Mouse (Mus musculus): ENCODE data around the gene Hdgfl3. TPM values are rescaled to one million over a fixed set of nuclear protein-coding genes. Genes with fewer than 3 reads are reported as not detected.

The Hdgfl3 gene
- polyA plus RNA-seq (2015; fragmentation: Nextera tagmentation; extraction: Ambion mirVana), result 22.2 and 24.0 TPM in 2 replicates

- H3K9me3 ChIP-seq, result no peaks in the 10 kb centered on the region
- H3K9ac ChIP-seq, result peak within 1 kb of the TSS; percentile 96
- no peaks in the 10 kb centered on the region for H3K36me3 ChIP-seq
- ATAC-seq (ENCODE audit: insufficient number of reproducible peaks, insufficient read depth, low FRiP score, low TSS enrichment, low read depth), result peak; percentile 78
- peak within 1 kb of the TSS; percentile 94 for H3K27ac ChIP-seq
- peak within 1 kb of the TSS; percentile 80 for H3K4me2 ChIP-seq
- under 1% methylated on average over 63 of the region's 63 CpGs for WGBS
- 0 out of 2 replicates have a peak, but pooled peaks cover 5% of the 10 kb centered on the region for H3K27me3 ChIP-seq
- H3K4me3 ChIP-seq, result peak within 1 kb of the TSS; percentile 88
- peaks cover 19% of the 10 kb centered on the region for H3K4me1 ChIP-seq
Measured at GRCm38 (mm10) chr7:81934267-81934745, at the start of gene Hdgfl3. Hdgfl3 (minus strand) TSS chr7:81934473.

DNA sequence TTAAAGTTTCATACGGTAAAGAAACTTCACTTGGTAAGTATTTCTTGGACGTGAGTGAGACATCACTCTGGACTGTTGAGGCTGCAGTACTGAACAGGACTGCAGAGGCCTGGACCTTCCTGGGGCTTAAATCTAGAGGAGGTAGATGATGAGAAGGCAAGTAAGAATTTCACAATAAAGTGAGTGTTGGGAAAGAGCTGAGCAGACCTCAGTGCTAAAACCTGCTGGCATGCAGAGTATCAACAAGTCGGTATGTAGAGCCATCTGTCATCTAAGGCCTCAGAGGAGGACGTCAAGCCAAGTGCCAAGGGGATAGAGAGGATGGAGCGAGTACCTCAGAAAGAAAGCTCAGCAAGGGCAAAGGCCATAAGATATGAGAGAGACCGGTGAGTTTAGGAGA is 49.4 kb upstream of the Hdgfl3 start:
- 84% methylated on average over 6 of the region's 6 CpGs for WGBS
- peaks cover 15% of the 10 kb centered on the region for H3K27me3 ChIP-seq
- H3K4me2 ChIP-seq, result no peak overlapping the region
- H3K27ac ChIP-seq, result no peak overlapping the region
- H3K4me3 ChIP-seq, result no peak overlapping the region
- H3K36me3 ChIP-seq, result no peaks in the 10 kb centered on the region
- no peaks in the 10 kb centered on the region for H3K9me3 ChIP-seq
- no peak for ATAC-seq (ENCODE audit: insufficient number of reproducible peaks, insufficient read depth, low FRiP score, low TSS enrichment, low read depth)
- no peak overlapping the region for H3K9ac ChIP-seq
- no peaks in the 10 kb centered on the region for H3K4me1 ChIP-seq

- no peak overlapping the region for H3K4me2 ChIP-seq
- H3K4me1 ChIP-seq, result no peaks in the 10 kb centered on the region
- no peak overlapping the region for H3K27ac ChIP-seq
- H3K36me3 ChIP-seq, result no peaks in the 10 kb centered on the region
- H3K27me3 ChIP-seq, result peaks cover 7% of the 10 kb centered on the region
- ATAC-seq (ENCODE audit: insufficient number of reproducible peaks, insufficient read depth, low FRiP score, low TSS enrichment, low read depth), result no peak
- H3K4me3 ChIP-seq, result no peak overlapping the region
- 77% methylated on average over 8 of the region's 8 CpGs for WGBS
- no peak overlapping the region for H3K9ac ChIP-seq
- no peaks in the 10 kb centered on the region for H3K9me3 ChIP-seq
Measured at GRCm38 (mm10) chr7:81978304-81978703, 44.0 kb upstream of the Hdgfl3 start.

- H3K27ac ChIP-seq, result no peak overlapping the region
- ATAC-seq (ENCODE audit: insufficient number of reproducible peaks, insufficient read depth, low FRiP score, low TSS enrichment, low read depth), result no peak
- no peaks in the 10 kb centered on the region for H3K9me3 ChIP-seq
- H3K9ac ChIP-seq, result no peak overlapping the region
- H3K4me2 ChIP-seq, result no peak overlapping the region
- peaks cover 12% of the 10 kb centered on the region for H3K27me3 ChIP-seq
- H3K36me3 ChIP-seq, result no peaks in the 10 kb centered on the region
- 91% methylated on average over 10 of the region's 10 CpGs for WGBS
- no peak overlapping the region for H3K4me3 ChIP-seq
- no peaks in the 10 kb centered on the region for H3K4me1 ChIP-seq
Measured at GRCm38 (mm10) chr7:81974616-81975015, 40.3 kb upstream of the Hdgfl3 start.

- WGBS, result 93% methylated on average over 12 of the region's 12 CpGs
- no peaks in the 10 kb centered on the region for H3K36me3 ChIP-seq
- no peak overlapping the region for H3K4me3 ChIP-seq
- H3K9ac ChIP-seq, result no peak overlapping the region
- H3K4me1 ChIP-seq, result no peaks in the 10 kb centered on the region
- no peak overlapping the region for H3K4me2 ChIP-seq
- H3K9me3 ChIP-seq, result no peaks in the 10 kb centered on the region
- no peak overlapping the region for H3K27ac ChIP-seq
- ATAC-seq (ENCODE audit: insufficient number of reproducible peaks, insufficient read depth, low FRiP score, low TSS enrichment, low read depth), result no peak
- peaks cover 12% of the 10 kb centered on the region for H3K27me3 ChIP-seq
Measured at GRCm38 (mm10) chr7:81973939-81974338, 39.7 kb upstream of the Hdgfl3 start.

- WGBS, result 95% methylated on average over 5 of the region's 5 CpGs
- no peak overlapping the region for H3K4me3 ChIP-seq
Measured at GRCm38 (mm10) chr7:81973339-81973738, 39.1 kb upstream of the Hdgfl3 start.

GRCm38 (mm10) chr7:81968975-81969374 is 34.7 kb upstream of the Hdgfl3 start:
- H3K9me3 ChIP-seq, result no peaks in the 10 kb centered on the region
- no peak overlapping the region for H3K27ac ChIP-seq
- no peak overlapping the region for H3K9ac ChIP-seq
- no peaks in the 10 kb centered on the region for H3K36me3 ChIP-seq
- H3K4me3 ChIP-seq, result no peak overlapping the region
- H3K4me1 ChIP-seq, result no peaks in the 10 kb centered on the region
- peaks cover 9% of the 10 kb centered on the region; the same call in 1 of the 2 replicates for H3K27me3 ChIP-seq
- ATAC-seq (ENCODE audit: insufficient number of reproducible peaks, insufficient read depth, low FRiP score, low TSS enrichment, low read depth), result no peak
- 79% methylated on average over 6 of the region's 6 CpGs for WGBS
- H3K4me2 ChIP-seq, result no peak overlapping the region

More at GRCm38 (mm10) chr7:81973339-81973738, 39.1 kb upstream of the Hdgfl3 start:
- H3K27me3 ChIP-seq, result peaks cover 12% of the 10 kb centered on the region
- no peak for ATAC-seq (ENCODE audit: insufficient number of reproducible peaks, insufficient read depth, low FRiP score, low TSS enrichment, low read depth)
- H3K27ac ChIP-seq, result no peak overlapping the region
- no peaks in the 10 kb centered on the region for H3K4me1 ChIP-seq
- no peak overlapping the region for H3K4me2 ChIP-seq
- no peak overlapping the region for H3K9ac ChIP-seq
- H3K36me3 ChIP-seq, result no peaks in the 10 kb centered on the region
- H3K9me3 ChIP-seq, result no peaks in the 10 kb centered on the region

DNA sequence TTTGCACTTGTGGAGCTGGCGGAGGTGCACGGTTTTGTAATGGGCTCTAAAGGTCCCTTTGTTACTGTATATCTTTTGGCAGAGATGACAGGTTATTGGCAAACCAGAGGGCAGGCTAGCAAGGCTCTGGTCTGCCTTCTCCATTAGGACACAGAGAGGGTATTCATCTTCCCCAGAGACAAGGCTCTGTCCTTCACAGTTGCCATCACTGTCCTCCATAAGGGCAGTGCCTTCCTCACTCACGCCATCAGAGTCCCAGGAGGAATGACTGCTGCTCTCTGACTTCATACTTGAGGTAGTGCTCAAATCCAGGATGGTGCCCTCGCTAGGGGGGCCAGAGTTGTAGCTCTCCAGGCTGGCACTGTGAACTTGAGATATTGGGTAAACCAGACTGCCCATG is 34.2 kb upstream of the Hdgfl3 start:
- Histone ChIP-seq H3K4me3 (no peak overlapping the region), H3K27me3 (peaks cover 6% of the 10 kb centered on the region; the same call in 1 of the 2 replicates), H3K27ac (no peak overlapping the region), H3K9me3 (no peaks in the 10 kb centered on the region; the same call in 1 of the 2 replicates), H3K36me3 (no peaks in the 10 kb centered on the region), H3K4me2 (no peak overlapping the region), H3K9ac (no peak overlapping the region), H3K4me1 (no peaks in the 10 kb centered on the region)
- WGBS, result 85% methylated on average over 4 of the region's 4 CpGs
- no peak for ATAC-seq (ENCODE audit: insufficient number of reproducible peaks, insufficient read depth, low FRiP score, low TSS enrichment, low read depth)

DNA sequence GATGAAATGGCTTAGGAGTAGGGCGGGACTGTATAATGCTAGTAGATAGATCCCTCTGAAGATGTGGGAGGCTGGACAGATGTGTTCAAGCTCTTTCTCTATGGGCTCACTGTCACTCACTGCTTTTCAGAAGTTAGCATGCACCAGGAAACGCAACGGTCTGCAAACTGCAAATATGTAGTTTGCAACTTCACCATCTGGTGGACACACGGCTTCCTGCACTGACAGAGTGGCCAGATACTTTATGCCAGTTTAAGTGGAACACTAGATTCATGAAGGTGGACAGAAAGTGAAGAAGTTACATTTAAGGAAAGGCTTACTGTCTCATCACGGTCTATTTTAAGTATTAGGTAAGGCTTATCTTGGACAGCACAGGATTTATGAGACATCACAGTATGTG is 31.9 kb upstream of the Hdgfl3 start:
- ATAC-seq (ENCODE audit: insufficient number of reproducible peaks, insufficient read depth, low FRiP score, low TSS enrichment, low read depth), result no peak

DNA sequence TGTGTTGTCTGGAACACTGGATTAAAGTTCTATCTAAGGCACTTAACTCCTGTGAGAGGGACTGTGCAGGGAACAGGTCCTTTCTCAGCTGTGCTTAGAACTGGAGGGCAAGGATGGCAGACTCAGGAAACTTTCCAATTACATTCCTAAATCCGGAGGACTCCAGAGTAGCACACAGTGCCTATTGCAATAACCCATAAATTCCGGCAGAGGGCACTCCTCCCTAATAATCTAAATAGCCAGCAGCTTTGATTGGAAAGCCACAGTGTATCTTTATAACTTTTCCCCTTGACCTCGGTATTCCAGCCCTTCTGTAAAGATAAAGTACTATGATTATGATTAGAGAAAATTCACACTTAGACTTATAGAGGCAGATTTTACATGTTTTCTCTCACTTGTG is 25.4 kb upstream of the Hdgfl3 start:
- Histone ChIP-seq H3K4me2 (no peak overlapping the region), H3K27me3 (no peaks in the 10 kb centered on the region; the same call in 1 of the 2 replicates), H3K9me3 (no peaks in the 10 kb centered on the region; the same call in 1 of the 2 replicates), H3K9ac (no peak overlapping the region), H3K4me1 (no peaks in the 10 kb centered on the region), H3K27ac (no peak overlapping the region), H3K4me3 (no peak overlapping the region), H3K36me3 (no peaks in the 10 kb centered on the region)
- 6% methylated on average over 3 of the region's 3 CpGs for WGBS
- no peak for ATAC-seq (ENCODE audit: insufficient number of reproducible peaks, insufficient read depth, low FRiP score, low TSS enrichment, low read depth)

More for the DNA sequence above, 31.9 kb upstream of the Hdgfl3 start:
- no peak overlapping the region for H3K9ac ChIP-seq
- H3K4me1 ChIP-seq, result no peaks in the 10 kb centered on the region
- H3K9me3 ChIP-seq, result no peaks in the 10 kb centered on the region; the same call in 1 of the 2 replicates
- H3K4me3 ChIP-seq, result no peak overlapping the region
- no peaks in the 10 kb centered on the region for H3K27me3 ChIP-seq
- no peak overlapping the region for H3K4me2 ChIP-seq
- WGBS, result 71% methylated on average over 5 of the region's 5 CpGs
- no peak overlapping the region for H3K27ac ChIP-seq
- no peaks in the 10 kb centered on the region for H3K36me3 ChIP-seq

GRCm38 (mm10) chr7:81954208-81954846 is 20.1 kb upstream of the Hdgfl3 start:
- no peaks in the 10 kb centered on the region for H3K36me3 ChIP-seq
- no peaks in the 10 kb centered on the region; the same call in 1 of the 2 replicates for H3K27me3 ChIP-seq
- H3K9me3 ChIP-seq, result no peaks in the 10 kb centered on the region
- no peak overlapping the region for H3K4me2 ChIP-seq
- H3K4me1 ChIP-seq, result no peaks in the 10 kb centered on the region
- no peak overlapping the region for H3K4me3 ChIP-seq
- no peak overlapping the region for H3K27ac ChIP-seq
- no peak overlapping the region for H3K9ac ChIP-seq
- ATAC-seq (ENCODE audit: insufficient number of reproducible peaks, insufficient read depth, low FRiP score, low TSS enrichment, low read depth), result no peak

GRCm38 (mm10) chr7:81950499-81950898 is 16.2 kb upstream of the Hdgfl3 start:
- H3K4me2 ChIP-seq, result no peak overlapping the region
- H3K27me3 ChIP-seq, result no peaks in the 10 kb centered on the region
- no peaks in the 10 kb centered on the region for H3K4me1 ChIP-seq
- 77% methylated on average over 2 of the region's 2 CpGs for WGBS
- no peak overlapping the region for H3K4me3 ChIP-seq
- H3K27ac ChIP-seq, result no peak overlapping the region
- no peak for ATAC-seq (ENCODE audit: insufficient number of reproducible peaks, insufficient read depth, low FRiP score, low TSS enrichment, low read depth)
- no peak overlapping the region for H3K9ac ChIP-seq
- H3K36me3 ChIP-seq, result no peaks in the 10 kb centered on the region
- H3K9me3 ChIP-seq, result no peaks in the 10 kb centered on the region
